Mouse (Mus musculus) MN1 (cell line): ENCODE measurements around the gene L3mbtl1.
"Not testable (repeated sequence)": the region's sequence is repeated elsewhere in the genome, so short reads cannot be mapped to it uniquely, and the experiment has no call there.

Experiments used
- DNase-seq: peaks from one replicate; pipeline ENCODE4 v3.0.0-alpha.2; 2016; ENCODE audit warnings: low spot score

Gene L3mbtl1

DNA sequence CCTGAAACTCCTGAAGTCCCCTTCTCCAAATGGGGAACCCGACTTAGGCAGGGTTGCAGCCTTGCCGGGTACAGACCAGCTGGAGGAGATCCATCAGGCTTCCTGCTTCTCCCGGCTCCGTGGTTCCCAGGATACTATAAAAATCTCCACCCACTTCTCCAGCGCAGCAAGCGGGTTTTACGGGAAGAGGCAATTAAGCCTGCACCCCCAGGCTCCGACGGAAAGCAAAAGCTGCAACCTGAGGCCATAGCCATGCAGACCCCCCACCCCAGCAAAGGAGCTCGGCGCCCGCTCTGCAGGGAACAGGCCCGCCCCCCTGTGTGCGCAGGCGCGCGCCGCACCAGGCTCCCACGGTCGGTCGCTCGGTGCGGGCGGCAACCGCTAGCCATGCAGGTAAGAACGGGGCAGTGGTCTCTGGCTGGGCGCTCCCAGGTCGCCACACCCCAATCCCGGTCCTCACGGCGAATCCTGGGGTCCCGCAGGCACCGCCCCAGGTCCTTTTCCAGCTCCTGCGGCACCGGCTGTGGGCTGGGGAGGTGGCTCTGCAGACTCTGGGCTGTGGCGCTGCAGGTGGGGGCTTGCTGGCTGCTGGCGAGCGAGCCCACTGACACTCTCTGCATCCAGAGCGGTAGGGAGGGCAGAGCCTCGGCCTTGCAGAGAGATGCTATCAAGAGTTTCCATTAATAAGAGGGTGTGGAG lies at the start of gene L3mbtl1:
Gene L3mbtl1, plus strand, starts transcription at position 325 of the 699 bp plus-strand sequence.
- no peak for DNase-seq

DNA sequence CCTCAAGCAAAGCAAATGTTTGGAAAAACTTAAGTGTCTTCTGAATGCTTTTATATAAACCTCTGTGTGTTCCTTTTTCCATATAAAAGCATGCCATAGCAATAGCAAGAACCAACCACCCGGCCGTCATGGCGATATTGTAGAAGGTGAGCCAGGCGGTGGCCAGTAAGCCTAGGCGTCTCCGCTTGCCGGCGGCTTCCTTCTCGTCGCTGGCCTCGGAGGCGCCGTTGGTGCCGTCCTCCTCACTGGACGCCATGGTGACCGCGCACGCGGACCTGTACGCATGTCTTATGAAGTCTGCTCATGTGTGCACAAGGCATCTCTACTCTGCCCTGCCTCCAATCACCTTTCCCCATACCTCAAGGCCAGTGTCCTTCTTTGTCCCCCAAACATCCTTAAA lies 44.0 kb upstream of the L3mbtl1 start:
- DNase-seq: not testable (repeated sequence)

DNA sequence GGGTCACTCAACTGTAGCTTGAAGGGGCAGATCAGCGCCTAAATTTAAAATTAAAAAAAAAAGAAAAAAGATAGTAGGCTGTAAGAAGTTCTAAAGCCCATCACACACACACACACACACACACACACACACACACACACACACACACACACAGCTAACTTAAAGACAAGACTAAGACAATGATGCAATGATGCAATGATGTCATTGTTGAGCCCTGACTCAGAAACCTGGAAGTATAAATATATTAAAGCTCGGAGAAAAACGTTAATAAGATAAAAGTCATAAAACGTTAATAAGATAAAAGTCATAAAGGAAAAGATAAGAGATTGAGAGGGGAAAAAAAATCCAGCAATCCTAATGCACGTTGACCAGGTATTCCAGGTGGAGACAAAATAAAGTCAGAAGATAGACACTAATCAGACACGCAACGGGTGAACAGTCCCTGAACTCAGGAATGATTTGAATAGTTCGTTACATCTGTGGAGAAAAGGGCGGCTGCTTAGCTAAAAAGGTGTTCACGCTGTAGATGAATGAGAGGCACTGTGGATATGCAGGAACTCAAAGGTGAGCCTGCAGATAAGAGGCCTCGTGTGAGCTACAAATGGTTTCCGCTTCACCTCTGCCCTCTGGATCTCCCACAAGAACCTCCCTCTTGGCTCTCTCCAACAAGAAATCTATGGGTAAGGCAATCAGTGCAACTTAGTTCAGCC lies 43.2 kb upstream of the L3mbtl1 start:
- DNase-seq: no peak

DNA sequence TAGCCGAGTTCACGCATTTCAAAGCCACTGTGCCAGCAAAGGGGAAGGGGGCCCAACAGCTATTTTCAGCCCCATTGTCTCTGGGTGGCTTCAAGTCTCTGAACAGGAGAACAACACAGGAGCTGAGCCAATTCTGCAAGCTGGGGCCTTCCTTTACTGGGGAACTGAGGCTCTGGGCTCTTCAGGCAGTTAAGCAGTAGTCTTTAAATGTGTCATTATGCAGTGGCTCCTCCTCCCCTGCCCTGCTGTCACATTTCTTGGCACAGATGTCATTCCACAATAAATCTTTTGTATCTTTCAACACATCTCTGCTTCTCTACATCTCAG lies 42.7 kb upstream of the L3mbtl1 start:
- DNase-seq: no peak

DNA sequence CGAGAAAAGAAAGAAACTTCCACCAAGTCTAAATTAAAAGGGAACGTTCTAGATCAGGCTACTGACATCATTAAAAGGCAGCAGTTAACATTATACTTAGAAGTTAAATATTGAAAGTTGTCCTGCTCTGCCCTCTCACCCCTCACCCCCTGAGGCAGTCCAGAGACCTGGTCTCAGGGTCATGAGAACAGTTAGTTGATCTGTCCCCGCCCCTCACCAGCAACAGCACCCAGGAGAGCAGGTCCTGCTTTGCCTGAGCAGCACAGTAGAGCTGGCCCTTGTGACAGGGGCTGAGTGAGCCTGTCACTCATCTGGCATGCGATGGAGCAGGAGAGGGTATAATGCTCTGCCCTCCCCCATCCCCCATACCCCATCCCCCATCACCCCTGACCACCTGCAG lies 37.4 kb upstream of the L3mbtl1 start:
- no peak for DNase-seq

DNA sequence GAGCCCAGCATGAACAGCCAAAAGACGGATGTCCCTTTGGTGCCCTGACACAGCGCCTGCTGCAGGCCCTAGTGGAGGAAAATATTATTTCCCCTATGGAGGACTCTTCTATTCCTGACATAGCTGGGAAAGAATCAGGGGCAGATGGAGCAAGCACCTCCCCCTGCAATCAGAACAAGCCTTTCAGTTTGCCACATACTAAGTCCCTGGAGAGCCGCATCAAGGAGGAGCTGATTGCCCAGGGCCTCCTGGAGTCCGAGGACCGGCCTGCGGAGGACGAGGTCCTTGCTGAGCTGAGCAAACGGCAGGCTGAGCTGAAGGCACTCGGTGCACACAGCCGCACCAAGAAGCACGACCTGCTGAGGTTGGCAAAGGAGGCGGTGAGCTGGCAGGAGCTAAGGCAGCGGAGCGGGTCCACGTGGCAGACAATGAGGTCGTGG lies 35.2 kb upstream of the L3mbtl1 start:
- DNase-seq: no peak

DNA sequence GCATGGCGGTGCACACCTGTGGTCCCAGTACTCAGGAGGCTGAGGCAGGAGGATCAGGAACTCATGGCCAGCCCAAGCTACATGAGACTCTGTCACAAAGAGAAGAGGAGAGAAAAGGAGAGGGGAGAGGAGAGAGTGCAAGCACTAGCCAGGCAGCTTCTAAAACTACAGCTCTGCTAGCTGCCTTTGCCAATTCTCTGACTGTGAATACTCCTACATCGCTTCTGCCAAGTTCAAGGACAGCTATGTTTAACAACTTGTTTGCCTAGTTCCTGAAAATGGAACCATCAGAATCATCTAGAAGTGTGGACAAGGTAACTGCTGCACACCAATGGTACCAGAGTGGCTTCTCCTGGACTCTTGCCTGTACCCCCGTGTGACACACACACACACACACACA lies 29.2 kb upstream of the L3mbtl1 start:
- DNase-seq: no peak

DNA sequence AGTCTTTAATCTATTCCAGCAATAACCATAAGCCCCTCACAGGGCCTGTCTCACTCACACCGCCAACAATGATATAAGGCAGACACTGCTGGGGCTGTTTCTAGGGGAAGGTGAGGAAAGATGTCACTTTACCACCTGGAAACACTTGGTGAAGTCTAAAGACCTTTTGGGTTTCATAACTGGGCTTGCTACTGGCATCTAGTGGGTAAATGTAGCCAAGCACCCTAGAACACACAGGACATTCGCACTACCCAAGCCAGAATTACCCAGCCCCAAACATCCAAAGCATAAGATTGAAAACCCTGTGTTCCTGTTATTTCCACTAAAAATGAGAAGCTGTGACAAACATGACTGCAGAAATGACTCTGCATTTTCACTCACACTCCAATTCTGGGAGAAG lies 28.8 kb upstream of the L3mbtl1 start:
- DNase-seq: no peak

DNA sequence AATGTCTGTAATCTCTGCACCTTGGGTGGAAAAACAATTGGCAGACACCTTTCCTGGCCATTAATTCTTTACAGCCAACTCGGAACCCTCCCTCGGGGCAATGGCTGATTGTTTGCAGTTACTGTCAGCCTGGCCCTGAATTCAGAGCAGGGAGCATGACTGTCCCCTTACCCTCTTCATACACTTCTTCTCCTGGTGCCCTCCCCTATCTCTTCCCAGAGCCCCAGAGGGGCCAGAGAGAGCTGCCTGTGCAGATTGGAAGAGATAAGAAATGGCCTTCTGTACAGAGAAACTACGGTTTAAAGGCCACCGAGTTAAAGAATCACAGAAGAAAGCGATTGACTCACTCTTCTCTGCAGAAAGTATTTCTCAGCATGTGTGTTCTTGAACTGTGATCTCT lies 23.3 kb upstream of the L3mbtl1 start:
- peak; percentile 35 for DNase-seq

DNA sequence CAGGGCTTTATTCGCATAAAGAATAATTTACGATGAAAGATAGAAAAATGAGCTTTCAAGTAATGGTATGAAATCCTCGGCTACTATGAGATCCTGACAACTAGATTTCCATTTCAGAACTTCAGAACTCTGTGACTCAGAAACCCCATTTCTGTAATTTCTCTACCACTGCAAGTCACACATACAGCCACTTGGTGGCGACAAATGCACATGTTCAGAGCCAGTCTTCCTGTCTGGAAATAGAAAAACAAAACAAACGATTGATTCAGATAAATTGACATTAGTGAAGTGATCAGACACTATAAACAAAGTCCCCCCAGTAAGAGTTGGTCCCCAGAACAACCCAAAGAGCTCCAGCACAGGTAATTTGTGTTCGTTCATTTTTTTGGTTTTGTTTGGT lies 21.1 kb upstream of the L3mbtl1 start:
- DNase-seq: peak; percentile 71

DNA sequence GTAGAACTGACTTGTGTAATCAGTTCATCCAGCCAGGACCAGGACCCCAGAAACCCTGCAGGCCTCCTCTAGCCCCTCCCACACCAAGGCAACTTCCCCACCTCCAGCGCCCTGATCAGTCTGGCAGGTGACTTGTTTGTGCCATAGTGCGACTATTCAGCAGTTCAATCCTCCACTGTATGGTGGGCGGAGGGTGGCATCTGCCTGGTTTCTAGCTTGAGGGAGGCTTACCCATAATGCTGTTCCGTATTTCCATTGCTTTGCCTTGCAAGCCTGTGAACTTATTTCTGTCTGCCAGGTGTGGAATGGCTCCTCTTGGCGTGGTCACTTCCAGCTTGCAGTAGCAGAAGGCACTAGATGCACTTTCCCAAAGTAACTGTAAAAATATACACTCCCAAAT lies 20.4 kb upstream of the L3mbtl1 start:
- DNase-seq: no peak

DNA sequence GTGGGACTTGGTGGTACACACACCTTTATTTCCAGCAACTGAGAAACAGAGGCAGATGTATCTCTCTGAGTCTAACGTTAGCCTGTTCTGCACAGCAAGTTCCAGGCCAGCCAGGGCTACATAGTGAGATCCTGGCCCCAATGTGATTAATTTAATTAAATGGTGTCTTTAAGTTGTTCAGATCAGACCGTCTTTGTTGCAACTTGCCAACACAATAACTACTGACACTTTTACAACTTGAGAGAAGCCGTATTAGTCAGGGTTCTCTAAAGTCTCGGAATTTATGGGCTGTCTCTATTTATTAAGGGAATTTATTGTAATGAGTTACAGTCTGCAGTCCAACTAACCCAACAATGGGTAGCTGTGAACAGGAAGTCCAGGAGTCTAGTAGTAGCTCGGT lies 19.1 kb upstream of the L3mbtl1 start:
- peak; percentile 64 for DNase-seq

DNA sequence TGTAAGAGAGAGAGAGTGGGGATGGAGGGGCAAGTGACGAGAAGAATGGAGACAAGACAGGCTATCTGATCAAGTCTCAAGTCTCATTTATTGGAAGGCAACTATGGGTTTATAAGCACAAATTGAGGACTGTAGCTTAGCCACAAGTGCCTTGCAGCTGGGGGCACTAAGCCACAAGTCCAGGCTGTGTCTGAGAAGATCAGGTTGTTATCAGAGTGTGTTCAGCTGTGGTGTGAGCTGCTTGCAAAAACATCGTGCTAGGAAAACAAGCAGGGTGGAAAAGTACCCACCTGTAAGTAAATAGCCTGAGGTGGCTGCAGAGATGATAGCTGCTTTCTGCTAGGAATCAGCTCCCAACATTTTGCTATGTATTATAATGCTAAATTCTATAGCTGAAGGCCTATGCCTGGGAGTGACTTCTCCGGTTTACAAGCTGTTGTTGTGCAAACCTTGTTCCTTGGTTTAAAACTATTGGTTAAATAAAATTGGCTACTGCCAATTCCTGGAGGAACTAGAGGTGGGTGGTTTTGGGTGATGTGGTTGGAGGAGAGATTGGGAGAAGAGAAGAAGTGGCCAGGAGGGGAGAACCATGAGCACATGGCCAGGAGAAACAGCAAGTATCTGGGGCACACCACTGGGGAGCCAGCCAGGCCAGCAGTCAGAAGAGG lies 15.2 kb upstream of the L3mbtl1 start:
- no peak for DNase-seq

DNA sequence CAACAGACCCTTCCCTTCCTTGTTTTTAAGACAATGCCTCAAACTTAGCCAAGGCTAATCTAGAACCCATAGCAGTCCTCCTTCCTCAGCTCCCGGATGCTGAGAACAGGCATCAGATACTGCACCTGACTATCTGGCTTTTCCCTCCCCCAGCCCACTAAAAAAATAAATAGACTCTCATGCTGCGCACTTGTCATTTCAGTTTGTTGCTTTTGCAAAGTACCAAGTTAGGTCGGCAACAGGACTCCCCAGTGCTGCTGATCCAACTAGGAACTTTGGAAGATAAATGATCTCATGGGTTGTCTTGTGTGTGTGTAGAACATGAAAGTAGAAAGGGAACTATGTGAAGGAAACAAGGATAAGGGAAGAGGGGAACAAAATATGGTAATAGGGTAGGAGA lies 13.6 kb upstream of the L3mbtl1 start:
- DNase-seq: no peak

DNA sequence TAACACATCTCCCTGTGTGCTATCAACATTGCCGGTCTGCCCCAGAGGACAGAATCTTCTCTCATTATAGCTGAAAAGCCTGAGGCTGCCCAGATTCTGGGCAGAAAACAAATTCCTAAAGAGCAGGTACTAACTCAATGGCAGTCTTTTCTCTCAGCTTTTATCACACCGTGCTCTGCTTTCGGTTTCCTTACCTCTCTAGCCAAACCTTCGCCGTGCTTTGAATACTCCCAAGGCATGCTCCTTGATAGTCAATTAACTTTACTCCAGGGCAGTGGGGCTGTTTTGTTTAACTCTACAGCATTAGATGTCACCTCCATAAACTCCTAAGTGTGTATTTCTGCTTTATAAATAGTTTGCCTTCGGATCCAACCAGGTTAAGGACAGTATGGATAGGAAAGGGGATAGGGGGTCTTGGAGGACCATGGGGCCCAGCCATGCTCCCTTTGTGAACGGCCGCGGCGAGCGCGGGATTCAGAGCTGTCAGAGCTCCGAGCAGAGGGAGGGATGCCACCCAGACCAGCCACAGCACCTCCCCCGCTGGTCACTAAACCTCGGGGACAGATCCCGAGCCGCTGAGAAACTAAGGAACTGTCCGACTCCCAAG lies 12.7 kb upstream of the L3mbtl1 start:
- DNase-seq: peak; percentile 50

DNA sequence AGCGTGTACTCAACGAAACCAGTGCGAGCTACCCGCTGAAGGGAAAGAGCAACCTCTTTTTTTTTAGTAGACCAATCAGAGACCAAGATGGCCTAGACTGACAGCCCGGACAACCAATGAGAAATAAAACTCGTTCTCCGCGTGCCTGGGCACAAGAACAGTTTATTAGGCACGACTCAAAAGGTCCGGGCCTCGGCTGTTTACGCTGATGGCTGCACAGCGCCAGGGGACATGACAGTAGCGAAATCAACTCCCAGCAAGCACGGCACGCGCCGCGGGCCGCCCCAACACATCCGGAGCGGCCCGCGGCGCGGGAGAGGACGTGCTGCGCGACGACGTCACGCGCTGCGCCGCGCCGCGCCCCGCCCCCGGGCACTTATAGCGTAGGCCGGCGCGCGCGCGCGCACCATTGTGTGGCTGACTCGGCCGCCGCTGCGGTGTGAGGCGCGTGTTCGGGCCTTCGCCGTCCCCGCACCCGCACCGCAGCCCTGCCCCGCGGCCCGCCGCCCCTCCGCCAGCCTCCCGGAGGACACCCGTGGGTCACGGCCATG lies 12.1 kb upstream of the L3mbtl1 start, which contains the start of gene Srsf6:
Gene Srsf6, plus strand, starts transcription at position 406 of the 551 bp plus-strand sequence.
- peak; percentile 95 for DNase-seq

DNA sequence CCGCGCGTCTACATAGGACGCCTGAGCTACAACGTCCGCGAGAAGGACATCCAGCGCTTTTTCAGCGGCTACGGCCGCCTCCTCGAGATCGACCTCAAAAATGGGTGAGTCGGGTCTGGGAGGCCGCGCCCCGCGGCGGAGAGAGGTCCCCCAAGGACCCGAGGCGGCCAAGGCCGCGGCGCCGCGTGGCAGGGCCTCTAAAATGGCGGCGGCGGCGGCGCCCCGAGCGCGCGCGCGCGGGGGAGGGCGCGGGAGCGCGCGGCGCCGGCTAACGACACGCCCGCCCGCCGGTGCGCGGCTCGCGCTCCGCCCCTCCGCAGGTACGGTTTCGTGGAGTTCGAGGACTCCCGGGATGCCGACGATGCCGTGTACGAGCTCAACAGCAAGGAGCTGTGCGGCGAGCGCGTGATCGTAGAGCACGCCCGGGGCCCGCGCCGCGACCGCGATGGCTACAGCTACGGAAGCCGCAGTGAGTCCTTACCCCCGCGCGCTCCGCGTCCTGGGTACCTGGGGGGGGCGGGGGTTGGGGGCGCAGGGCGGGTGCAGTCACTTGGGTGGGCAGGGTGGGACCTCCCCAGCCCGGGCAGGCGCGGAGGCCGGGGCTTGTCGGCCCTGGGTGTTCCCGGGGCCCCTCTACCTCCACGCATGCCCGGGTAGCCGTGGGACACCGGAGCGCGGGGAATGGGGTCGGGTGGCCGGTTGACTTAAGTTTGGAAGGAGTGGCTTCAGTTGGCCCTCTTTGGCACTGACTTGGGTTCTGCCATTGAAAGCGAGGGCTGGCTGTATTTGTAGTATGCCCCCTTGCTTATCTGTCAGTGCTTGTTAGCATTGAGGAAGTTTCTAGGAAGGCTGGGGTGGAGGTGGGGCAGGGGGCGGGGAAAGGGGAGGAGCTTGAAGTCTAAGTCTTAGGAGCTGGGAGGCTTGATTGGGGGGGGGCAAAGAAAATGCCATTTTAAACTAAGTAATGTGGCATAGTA lies 11.3 kb upstream of the L3mbtl1 start:
- DNase-seq: peak; percentile 70

DNA sequence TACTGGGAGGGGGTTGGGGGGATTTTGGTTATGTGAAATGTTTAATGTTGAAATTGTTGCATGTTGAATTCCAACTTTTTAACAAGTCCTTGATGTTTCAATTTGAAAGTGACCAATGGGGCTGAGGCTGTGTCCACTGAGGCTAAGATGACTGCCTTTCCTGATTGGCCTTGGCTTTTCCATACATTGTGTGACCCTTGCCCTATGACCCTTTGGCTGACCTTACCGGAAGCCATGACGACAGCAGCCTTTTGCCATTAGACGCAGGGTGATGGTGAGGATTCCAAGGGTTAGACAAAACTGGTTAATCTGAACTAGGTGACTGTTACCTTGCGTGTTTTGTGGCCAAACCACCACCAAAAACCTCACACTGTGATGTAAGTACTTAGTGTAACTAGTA lies 10.6 kb upstream of the L3mbtl1 start:
- no peak for DNase-seq

DNA sequence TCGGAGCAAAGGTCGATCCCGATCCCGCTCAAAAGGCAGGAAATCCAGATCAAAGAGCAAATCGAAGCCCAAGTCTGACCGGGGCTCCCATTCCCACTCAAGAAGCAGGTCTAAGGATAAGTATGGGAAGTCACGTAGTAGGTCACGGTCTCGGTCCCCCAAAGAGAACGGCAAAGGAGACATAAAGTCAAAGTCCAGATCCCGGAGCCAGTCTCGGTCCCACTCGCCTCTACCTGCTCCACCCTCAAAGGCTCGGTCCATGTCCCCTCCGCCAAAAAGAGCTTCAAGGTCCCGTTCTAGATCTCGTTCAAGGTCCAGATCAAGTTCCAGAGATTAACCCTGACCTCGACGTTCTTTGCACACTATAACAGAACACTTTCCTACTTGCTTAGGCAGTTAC lies 8.9 kb upstream of the L3mbtl1 start:
- no peak for DNase-seq

DNA sequence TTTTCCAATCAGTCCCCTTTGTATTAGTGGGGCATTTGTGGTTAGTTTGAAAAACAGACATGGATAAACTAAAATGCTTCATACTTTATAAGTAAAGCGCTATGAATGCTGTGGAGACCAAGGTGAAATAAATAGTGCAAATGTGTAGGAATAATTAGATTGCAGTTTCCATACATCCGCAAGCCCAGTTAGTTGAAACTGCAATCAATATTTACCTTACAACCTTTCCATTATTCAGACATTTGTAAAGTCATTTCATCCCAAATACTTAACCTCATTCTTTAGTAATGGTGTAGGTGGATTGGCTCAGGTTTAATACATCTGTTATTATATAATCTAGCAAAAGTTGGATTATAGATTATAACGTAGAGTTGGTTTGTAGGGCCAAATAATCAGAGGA lies 7.6 kb upstream of the L3mbtl1 start:
- DNase-seq: no peak

DNA sequence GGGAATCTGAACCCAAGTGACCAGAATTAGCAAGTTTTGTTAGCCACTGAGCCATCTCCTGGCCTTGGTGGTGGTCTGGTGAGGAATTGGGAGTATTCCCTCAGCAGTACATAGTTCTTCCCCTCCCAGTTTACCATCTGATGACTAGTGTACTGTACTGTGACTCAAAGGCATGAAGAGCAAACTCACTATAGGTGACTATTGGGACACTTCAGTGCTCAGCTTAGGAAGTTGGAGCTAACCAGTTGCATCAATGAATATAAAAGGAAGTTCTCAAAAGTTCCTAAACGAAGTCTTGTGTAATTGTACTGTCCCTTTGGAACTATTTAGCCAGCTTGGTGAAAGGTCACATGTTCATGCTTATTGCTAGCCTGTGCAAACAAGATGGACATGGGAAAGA lies 3.7 kb upstream of the L3mbtl1 start:
- DNase-seq: no peak
